Mouse (Mus musculus) CH12.LX (cell line): ENCODE results near the gene Pcx. TPM values are rescaled to one million over a fixed set of nuclear protein-coding genes. Genes with fewer than 3 reads are reported as not detected.

Source experiments
- DNase-seq: peaks from one replicate; pipeline ENCODE4 v3.0.0-alpha.2; 2013; ENCODE audit errors: extremely low read depth
- H3K27ac ChIP-seq: 2 replicates; pipeline ENCODE4 v1.5.1; 2012; ENCODE audit warnings: low read depth, mild to moderate bottlenecking, control low read depth, moderate library complexity; ENCODE audit not compliant: insufficient read depth
- H3K27me3 ChIP-seq: replicated peaks from 2 replicates; pipeline ENCODE3; 2012; ENCODE audit warnings: inconsistent platforms
- H3K36me3 ChIP-seq, 2 experiments: replicated peaks in 1 of 2; 2 replicates each; pipeline versions ENCODE3 to v1.6.1; 2012; ENCODE audit warnings: inconsistent platforms in 1 of 2, low read length in 1 of 2, mild to moderate bottlenecking in 1 of 2, mixed read lengths in 1 of 2, moderate library complexity in 1 of 2; ENCODE audit not compliant: control insufficient read depth in 1 of 2, insufficient read depth in 1 of 2
- H3K4me1 ChIP-seq, 2 experiments: 2 replicates each; pipeline ENCODE4 v1.6.1; 2012; ENCODE audit warnings: inconsistent platforms in 1 of 2, moderate library complexity in 1 of 2; ENCODE audit not compliant: insufficient read depth in 2 of 2, control insufficient read depth in 1 of 2
- H3K4me2 ChIP-seq: 2 replicates; pipeline ENCODE4 v1.6.1; 2012; ENCODE audit warnings: low read depth, mild to moderate bottlenecking, control low read depth; ENCODE audit not compliant: poor library complexity, insufficient read depth, severe bottlenecking
- H3K4me3 ChIP-seq, 3 experiments: fragments of 150-350 bp in 1 of 3; sonication (generic) in 1 of 3; replicated peaks in 1 of 3; 2 replicates each; pipeline versions ENCODE3 to v1.5.1; 2011 to 2012; ENCODE audit warnings: low read depth in 2 of 3, low read length in 2 of 3, mild to moderate bottlenecking in 2 of 3, moderate library complexity in 2 of 3, control low read depth in 1 of 3, improper control_type of control experiment in 1 of 3, inconsistent platforms in 1 of 3, mixed read lengths in 1 of 3; ENCODE audit not compliant: poor library complexity in 1 of 3
- H3K79me2 ChIP-seq: replicated peaks from 2 replicates; pipeline ENCODE4 v1.6.1; 2012; ENCODE audit warnings: mild to moderate bottlenecking, moderate library complexity; ENCODE audit not compliant: control insufficient read depth, poor library complexity, insufficient read depth, severe bottlenecking; ENCODE audit errors: extremely low read depth
- H3K9ac ChIP-seq: 2 replicates; pipeline ENCODE4 v1.6.1; 2012; ENCODE audit warnings: low read depth, mild to moderate bottlenecking, control low read depth, moderate library complexity; ENCODE audit not compliant: insufficient read depth
- H3K9me3 ChIP-seq: replicated peaks from 2 replicates; pipeline ENCODE3; 2012; ENCODE audit warnings: low read length, inconsistent platforms, mixed read lengths
- CHD1 ChIP-seq: IDR thresholded peaks from 2 replicates; pipeline ENCODE4 v1.6.1; 2012; ENCODE audit warnings: low read depth, low read length, improper control_type of control experiment, inconsistent platforms
- CHD2 ChIP-seq: IDR thresholded peaks from 2 replicates; pipeline ENCODE4 v1.6.1; 2011; ENCODE audit warnings: low read length, improper control_type of control experiment
- CTCF ChIP-seq, 2 experiments: IDR thresholded peaks in 1 of 2; conservative IDR thresholded peaks in 1 of 2; 2 replicates each; pipeline ENCODE4 v1.5.1; 2011 to 2012; ENCODE audit warnings: low read depth in 2 of 2, low read length in 2 of 2, improper control_type of control experiment in 1 of 2, inconsistent platforms in 1 of 2, mild to moderate bottlenecking in 1 of 2, moderate library complexity in 1 of 2
- E2F4 ChIP-seq: IDR thresholded peaks from 2 replicates; pipeline ENCODE4 v1.6.1; 2011; ENCODE audit warnings: low read depth, low read length, improper control_type of control experiment; ENCODE audit not compliant: insufficient replicate concordance
- ELF1 ChIP-seq: IDR thresholded peaks from 2 replicates; pipeline ENCODE4 v1.6.1; 2014; ENCODE audit warnings: low read depth, mild to moderate bottlenecking, inconsistent platforms, low read length, improper control_type of control experiment
- EP300 ChIP-seq: IDR thresholded peaks from 2 replicates; pipeline ENCODE4 v1.6.1; 2011; ENCODE audit warnings: low read length, improper control_type of control experiment
- GABPA ChIP-seq: IDR thresholded peaks from 2 replicates; pipeline ENCODE4 v1.6.1; 2012; ENCODE audit warnings: low read depth, low read length, improper control_type of control experiment, inconsistent platforms; ENCODE audit not compliant: insufficient replicate concordance
- HCFC1 ChIP-seq: IDR thresholded peaks from 2 replicates; pipeline ENCODE4 v1.6.1; 2012; ENCODE audit warnings: low read depth, mild to moderate bottlenecking, inconsistent platforms, low read length, improper control_type of control experiment
- JUN ChIP-seq: IDR thresholded peaks from 2 replicates; pipeline ENCODE4 v1.6.1; 2011; ENCODE audit warnings: low read depth, mild to moderate bottlenecking, low read length, improper control_type of control experiment, moderate library complexity; ENCODE audit not compliant: insufficient read depth
- KAT2A ChIP-seq: IDR thresholded peaks from 2 replicates; pipeline ENCODE4 v1.6.1; 2012; ENCODE audit warnings: low read length, improper control_type of control experiment, inconsistent platforms; ENCODE audit not compliant: insufficient replicate concordance
- MAFK ChIP-seq: IDR thresholded peaks from 2 replicates; pipeline ENCODE4 v1.6.1; 2011; ENCODE audit warnings: low read length, improper control_type of control experiment; ENCODE audit not compliant: insufficient replicate concordance
- MAX ChIP-seq: IDR thresholded peaks from 2 replicates; pipeline ENCODE4 v1.6.1; 2011; ENCODE audit warnings: low read length, improper control_type of control experiment
- MAZ ChIP-seq: IDR thresholded peaks from 2 replicates; pipeline ENCODE4 v1.6.1; 2012; ENCODE audit warnings: low read depth, mild to moderate bottlenecking, inconsistent platforms, low read length, improper control_type of control experiment, moderate library complexity
- MEF2A ChIP-seq: IDR thresholded peaks from 2 replicates; pipeline ENCODE4 v1.6.1; 2014; ENCODE audit warnings: low read depth, mild to moderate bottlenecking, inconsistent platforms, low read length, improper control_type of control experiment, borderline replicate concordance
- MXI1 ChIP-seq: IDR thresholded peaks from 2 replicates; pipeline ENCODE4 v1.6.1; 2011; ENCODE audit warnings: mild to moderate bottlenecking, low read depth, low read length, improper control_type of control experiment
- NELFE ChIP-seq: IDR thresholded peaks from 2 replicates; pipeline ENCODE4 v1.6.1; 2011; ENCODE audit warnings: low read depth, low read length, improper control_type of control experiment
- NRF1 ChIP-seq: IDR thresholded peaks from 2 replicates; pipeline ENCODE4 v1.6.1; 2014; ENCODE audit warnings: low read depth, mild to moderate bottlenecking, inconsistent platforms, low read length, improper control_type of control experiment, moderate library complexity
- PAX5 ChIP-seq: IDR thresholded peaks from 2 replicates; pipeline ENCODE4 v1.6.1; 2012; ENCODE audit warnings: low read length, inconsistent platforms, mixed read lengths
- POLR2A ChIP-seq: IDR thresholded peaks from 2 replicates; pipeline ENCODE4 v1.6.1; 2011; ENCODE audit warnings: low read depth, mild to moderate bottlenecking, improper control_type of control experiment, low read length
- POLR2AphosphoS2 ChIP-seq: IDR thresholded peaks from 2 replicates; pipeline ENCODE4 v1.6.1; 2011; ENCODE audit warnings: low read depth, low read length, improper control_type of control experiment
- RAD21 ChIP-seq: IDR thresholded peaks from 2 replicates; pipeline ENCODE4 v1.6.1; 2011; ENCODE audit warnings: low read depth, mild to moderate bottlenecking, low read length, improper control_type of control experiment, moderate library complexity
- RCOR1 ChIP-seq: conservative IDR thresholded peaks from 2 replicates; pipeline ENCODE4 v1.6.1; 2012; ENCODE audit warnings: low read depth, mild to moderate bottlenecking, inconsistent platforms, low read length, improper control_type of control experiment
- SMC3 ChIP-seq: IDR thresholded peaks from 2 replicates; pipeline ENCODE4 v1.6.1; 2011; ENCODE audit warnings: low read depth, low read length, improper control_type of control experiment
- TBP ChIP-seq: conservative IDR thresholded peaks from 2 replicates; pipeline ENCODE4 v1.6.1; 2011; ENCODE audit warnings: low read depth, low read length, improper control_type of control experiment
- USF2 ChIP-seq: conservative IDR thresholded peaks from 2 replicates; pipeline ENCODE4 v1.6.1; 2011; ENCODE audit warnings: low read depth, low read length, improper control_type of control experiment
- ZC3H11A ChIP-seq: IDR thresholded peaks from 2 replicates; pipeline ENCODE4 v1.6.1; 2012; ENCODE audit warnings: low read depth, mild to moderate bottlenecking, inconsistent platforms, low read length, improper control_type of control experiment
- ZKSCAN1 ChIP-seq: IDR thresholded peaks from 2 replicates; pipeline ENCODE4 v1.6.1; 2012; ENCODE audit warnings: low read depth, inconsistent platforms, low read length, improper control_type of control experiment, borderline replicate concordance
- ZNF384 ChIP-seq: IDR thresholded peaks from 2 replicates; pipeline ENCODE4 v1.6.1; 2012; ENCODE audit warnings: low read depth, low read length, improper control_type of control experiment, inconsistent platforms
- dilution Hi-C: fragments of 300-500 bp; cut with MboI; formaldehyde crosslinking; loops from 2 replicates; pipeline ENCODE4 v1.14.3; 2020; ENCODE audit warnings: low sequenced_read_pairs; ENCODE audit not compliant: extremely low pct_unique_long_range_greater_than_20kb, extremely low pct_ligation_motif_present
- in situ Hi-C: fragments of 300-500 bp; cut with MboI; formaldehyde crosslinking; loops from 3 replicates; pipeline ENCODE4 v1.14.3; 2019; ENCODE audit warnings: low sequenced_read_pairs, low pct_ligation_motif_present, low pct_unique_long_range_greater_than_20kb, mixed read lengths
- polyA plus RNA-seq: library from polyadenylated mRNA; unstranded; fragments of >175 nt; gene quantifications from 2 replicates; pipeline ENCODE4 v1.2.1, GENCODE M21; 2012; ENCODE audit warnings: low read depth; ENCODE audit not compliant: insufficient read length
- total RNA-seq, 2 experiments: library from RNA; depleted of rRNA; stranded (reverse); fragments of 300-350 nt in 1 of 2; fragments of >200 nt in 1 of 2; gene quantifications; 2 replicates each; pipeline ENCODE4 v1.2.3; 2012 to 2014

Gene Pcx
- total and polyA plus RNA-seq, 3 experiments: 7.7 to 14.2 (median 10.7) TPM

DNA sequence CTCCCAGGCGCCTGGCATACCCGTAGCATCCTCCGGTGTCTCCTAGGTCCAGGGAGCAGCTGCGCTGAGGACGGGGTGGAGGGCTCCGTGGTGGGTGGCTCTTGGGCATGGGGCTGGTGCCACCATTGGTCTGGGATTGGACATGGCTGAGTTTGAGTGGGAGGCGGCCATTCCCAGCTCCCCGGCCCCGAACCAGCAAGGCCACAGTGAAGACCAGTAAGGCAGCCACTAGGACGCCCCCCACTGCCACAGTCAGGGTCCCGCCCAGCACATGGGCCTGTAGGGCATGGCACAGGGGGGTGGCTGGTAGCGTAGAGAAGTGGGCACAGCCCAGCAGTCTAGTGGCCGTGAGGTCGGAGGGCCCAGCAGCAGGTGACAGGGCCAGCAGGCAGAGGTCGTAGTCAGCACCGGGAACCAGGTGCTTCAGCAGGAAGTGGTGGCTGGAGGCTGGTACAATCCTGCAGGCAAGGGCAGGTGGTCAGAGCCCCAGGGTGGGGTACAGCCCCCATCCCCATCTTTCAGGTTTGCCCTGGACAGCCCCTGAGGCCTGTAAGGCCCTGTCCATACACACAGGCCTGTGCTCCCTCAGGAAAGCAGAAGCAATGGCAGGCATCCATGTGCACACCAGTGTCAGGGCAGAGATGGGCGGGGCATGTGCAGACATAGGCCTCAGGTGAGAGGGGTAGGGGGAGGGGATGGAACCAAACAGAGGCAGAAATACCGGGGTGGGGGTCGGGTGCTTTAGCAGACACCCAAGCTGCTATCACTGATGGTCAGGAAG, 102.1 kb downstream of the Pcx start:
- Histone ChIP-seq H3K4me2 (no peak overlapping the region), H3K9ac (no peak overlapping the region), H3K79me2 (no peaks in the 10 kb centered on the region), H3K4me1 (peaks cover 0 to 4% of the 10 kb centered on the region in 2 experiments; a peak in 1 of 4 replicates), H3K4me3 (no peak overlapping the region), H3K27me3 (no peaks in the 10 kb centered on the region), H3K36me3 (peaks cover 0 to 40% of the 10 kb centered on the region in 2 experiments), H3K9me3 (no peaks in the 10 kb centered on the region), H3K27ac (no peak overlapping the region)
- dilution Hi-C loops (no loop called here), in situ Hi-C loops (no loop called here)
- no peak for DNase-seq
- TF ChIP-seq MAZ (no peak), EP300 (no peak), SMC3 (no peak), JUN (no peak), TBP (no peak), CHD1 (no peak), KAT2A (no peak), CTCF (conservative IDR thresholded peaks at IDR 0.05 in 1 of 2, IDR thresholded peaks at IDR 0.05 in 1 of 2; ENCODE audit: low read depth in 2 of 2, low read length in 2 of 2) (no peak), RAD21 (no peak), RCOR1 (no peak), PAX5 (no peak), POLR2A (no peak), CHD2 (no peak)

DNA sequence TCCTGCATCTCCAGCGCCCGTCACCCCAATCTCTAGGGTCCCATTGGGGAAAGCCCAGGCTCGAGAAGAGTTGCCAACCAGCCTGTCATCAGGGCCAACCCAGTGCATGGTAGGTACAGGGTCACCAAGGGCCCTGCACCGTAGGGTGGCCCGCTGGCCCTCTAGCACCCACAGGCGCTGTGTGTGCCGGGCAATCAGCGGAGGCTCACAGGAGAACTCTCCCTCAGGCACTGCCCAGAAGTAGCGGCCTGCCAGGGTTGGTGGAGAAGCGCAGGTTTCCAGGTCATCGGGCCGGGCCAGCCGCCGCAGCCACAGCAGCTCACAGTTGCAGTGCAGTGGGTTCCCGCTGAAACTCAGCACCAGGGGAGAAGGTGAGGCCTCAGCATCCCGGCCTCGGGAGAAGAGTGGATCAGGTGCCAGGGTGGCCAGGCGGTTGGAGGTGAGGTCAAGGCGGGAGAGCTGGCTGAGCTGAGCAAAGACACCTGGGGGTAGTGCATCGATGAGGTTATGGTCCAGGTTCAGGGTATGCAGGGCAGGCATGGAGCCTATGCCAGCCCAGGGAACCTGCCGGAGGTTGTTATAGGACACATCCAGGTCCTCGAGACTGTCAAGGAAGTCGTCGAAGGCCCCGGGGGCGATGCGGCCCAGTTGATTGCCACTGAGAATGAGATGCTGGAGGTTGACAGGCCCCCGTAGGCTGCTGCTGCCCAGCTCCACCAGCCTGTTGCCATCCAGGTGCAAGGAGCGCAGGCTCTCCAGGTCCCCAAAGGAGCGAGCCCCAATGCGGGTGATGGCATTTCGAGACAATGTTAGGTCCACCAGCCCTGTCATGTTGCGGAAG, 103.4 kb downstream of the Pcx start:
- H3K27ac ChIP-seq: no peak overlapping the region
- TF ChIP-seq ZNF384 (no peak), MAFK (no peak), NELFE (no peak), EP300 (no peak), NRF1 (no peak), USF2 (no peak), CTCF (conservative IDR thresholded peaks at IDR 0.05 in 1 of 2, IDR thresholded peaks at IDR 0.05 in 1 of 2; ENCODE audit: low read depth in 2 of 2, low read length in 2 of 2) (no peak), POLR2AphosphoS2 (no peak), ZKSCAN1 (no peak), ELF1 (no peak), ZC3H11A (no peak), GABPA (no peak), E2F4 (no peak), MAX (no peak), HCFC1 (no peak), MXI1 (no peak), MEF2A (no peak)
- TF ChIP-seq, all 38 proteins: peak for 0
- H3K4me3 ChIP-seq: no peak overlapping the region
- H3K27me3 ChIP-seq: no peaks in the 10 kb centered on the region
- peaks cover 0 to 4% of the 10 kb centered on the region in 2 experiments; a peak in 1 of 4 replicates for H3K4me1 ChIP-seq
- in situ Hi-C loops: no loop called here
- H3K79me2 ChIP-seq: no peaks in the 10 kb centered on the region
- H3K9ac ChIP-seq: no peak overlapping the region
- H3K36me3 ChIP-seq: peaks cover 0 to 46% of the 10 kb centered on the region in 2 experiments
- H3K9me3 ChIP-seq: no peaks in the 10 kb centered on the region
- no peak overlapping the region for H3K4me2 ChIP-seq
- no peak for DNase-seq
- dilution Hi-C loops: no loop called here
